Mouse (Mus musculus): ENCODE measurements at regions not wholly inside any gene's neighbourhood (a gene's known extent, or its start where the extent isn't known, plus 50 kb on each side); places are given as distances from the start of the nearest gene placed in this dataset.

- peak; percentile 9 for DNase-seq
Measured at GRCm38 (mm10) chr2:50916323-50917221, 232.3 kb downstream of the Rnd3 start.

- DNase-seq: no peak
Measured at GRCm38 (mm10) chr2:50915149-50915548, 233.8 kb downstream of the Rnd3 start.

GRCm38 (mm10) chr2:50914176-50914575 lies 234.7 kb downstream of the Rnd3 start:
- DNase-seq: no peak

GRCm38 (mm10) chr2:50908762-50909161 lies 240.1 kb downstream of the Rnd3 start:
- DNase-seq: no peak

- no peak for DNase-seq
Measured at GRCm38 (mm10) chr2:50902701-50903100, 246.2 kb downstream of the Rnd3 start.

- no peak for DNase-seq
Measured at GRCm38 (mm10) chr2:50902220-50902619, 246.7 kb downstream of the Rnd3 start.

GRCm38 (mm10) chr2:50888992-50889391 lies 259.9 kb downstream of the Rnd3 start:
- no peak for DNase-seq

- no peak for DNase-seq
Measured at GRCm38 (mm10) chr2:50887954-50888353, 261.0 kb downstream of the Rnd3 start.

- DNase-seq: no peak
Measured at GRCm38 (mm10) chr2:50885924-50886315, 263.0 kb downstream of the Rnd3 start.

GRCm38 (mm10) chr2:50885280-50885923 lies 263.5 kb downstream of the Rnd3 start:
- no peak for DNase-seq

- DNase-seq: no peak
Measured at GRCm38 (mm10) chr2:50881514-50882038, 267.3 kb downstream of the Rnd3 start.

- no peak for DNase-seq
Measured at GRCm38 (mm10) chr2:50880806-50881205, 268.1 kb downstream of the Rnd3 start.

GRCm38 (mm10) chr2:50877716-50878115 lies 271.2 kb downstream of the Rnd3 start:
- peak; percentile 73 for DNase-seq

- DNase-seq: no peak
Measured at GRCm38 (mm10) chr2:50875072-50875471, 273.8 kb downstream of the Rnd3 start.

GRCm38 (mm10) chr2:50853538-50854244 lies 295.2 kb downstream of the Rnd3 start:
- DNase-seq: no peak

- no peak for DNase-seq
Measured at GRCm38 (mm10) chr2:50852413-50852919, 296.4 kb downstream of the Rnd3 start.

- no peak for DNase-seq
Measured at GRCm38 (mm10) chr2:50850071-50850470, 298.8 kb downstream of the Rnd3 start.

GRCm38 (mm10) chr2:50841881-50842280 lies 307.0 kb downstream of the Rnd3 start:
- no peak for DNase-seq

- no peak for DNase-seq
Measured at GRCm38 (mm10) chr2:50835511-50836320, 313.2 kb downstream of the Rnd3 start.

GRCm38 (mm10) chr2:50833791-50834190 lies 315.1 kb downstream of the Rnd3 start:
- DNase-seq: no peak

- no peak for DNase-seq
Measured at GRCm38 (mm10) chr2:50832471-50832870, 316.4 kb downstream of the Rnd3 start.

- peak; percentile 22 for DNase-seq
Measured at GRCm38 (mm10) chr2:50830056-50830720, 318.7 kb downstream of the Rnd3 start.
